Comparison of ENCODE assay signal across 8 mouse cellular contexts in genomic region chr17:56512310-56512709, GRCm38 (mm10). TPM values are rescaled to one million over a fixed set of nuclear protein-coding genes. Genes with fewer than 3 reads are reported as not detected.
DNase-seq lines count a peak whose midpoint lies in the region; ATAC-seq and TF ChIP-seq lines count a peak whose summit lies in the region.
"Had no signal": no experiment of that assay in that cellular context is flagged by ENCODE, and none has a peak within 500 bp of the region (broad histone marks: within the 10 kb centered on the region; RNA-seq: fewer than 3 reads in every experiment).

Znrf4 (minus strand) TSS chr17:56512431.

- H3K4me3 ChIP-seq in lung, postnatal 0 days (ENCODE audit: low read depth, low read length) = peak within 1 kb of the TSS; percentile 14; the same call in 1 of the 2 replicates
- H3K4me3 ChIP-seq in forebrain, embryonic 16.5 days (replicated peaks; ENCODE audit: low read length) = peak within 1 kb of the TSS; percentile 27
- H3K4me3 ChIP-seq in limb, embryonic 14.5 days (replicated peaks; ENCODE audit: low read length) = peak within 1 kb of the TSS; percentile 29
- peak within 1 kb of the TSS; percentile 23; the same call in 1 of the 2 replicates for H3K4me3 ChIP-seq in stomach, postnatal 0 days (ENCODE audit: low read depth, low read length)

- peaks cover 2% of the 10 kb centered on the region; the same call in 1 of the 2 replicates for H3K4me1 ChIP-seq in lung, postnatal 0 days (ENCODE audit: insufficient read depth, low read depth, low read length)
- H3K4me1 ChIP-seq in forebrain, embryonic 16.5 days (replicated peaks; ENCODE audit: control insufficient read depth, insufficient read depth, low read length) = peaks cover 62% of the 10 kb centered on the region
- peaks cover 6% of the 10 kb centered on the region for H3K4me1 ChIP-seq in limb, embryonic 14.5 days (ENCODE audit: control insufficient read depth, insufficient read depth, low read length)
- H3K4me1 ChIP-seq in stomach, postnatal 0 days (replicated peaks; ENCODE audit: control insufficient read depth, insufficient read depth) = 0 out of 2 replicates have a peak, but pooled peaks cover 2% of the 10 kb centered on the region

- WGBS in lung, postnatal 0 days = 58% methylated on average over 22 of the region's 22 CpGs
- WGBS in forebrain, embryonic 16.5 days = 74% methylated on average over 22 of the region's 22 CpGs
- 59% methylated on average over 22 of the region's 22 CpGs for WGBS in limb, embryonic 14.5 days
- 65% methylated on average over 22 of the region's 22 CpGs for WGBS in stomach, postnatal 0 days

- TF ChIP-seq EP300 in lung, postnatal 0 days (IDR thresholded peaks at IDR 0.05) = no peak
- TF ChIP-seq EP300 in stomach, postnatal 0 days (optimal IDR thresholded peaks at IDR 0.05) = no peak

- H3K27me3 ChIP-seq in lung, postnatal 0 days (replicated peaks; ENCODE audit: insufficient read depth, low read length) = peaks cover 35% of the 10 kb centered on the region
- H3K27me3 ChIP-seq in forebrain, embryonic 16.5 days (replicated peaks; ENCODE audit: control insufficient read depth, insufficient read depth, low read length) = no peaks in the 10 kb centered on the region
- H3K27me3 ChIP-seq in limb, embryonic 14.5 days (ENCODE audit: control insufficient read depth, insufficient read depth, low read length) = peaks cover 45% of the 10 kb centered on the region
- H3K27me3 ChIP-seq in stomach, postnatal 0 days (ENCODE audit: control insufficient read depth, insufficient read depth, low read length) = peaks cover 23% of the 10 kb centered on the region; the same call in 1 of the 2 replicates

- no peak for TF ChIP-seq CTCF in lung, postnatal 0 days (IDR thresholded peaks at IDR 0.05)
- no peak for TF ChIP-seq CTCF in stomach, postnatal 0 days (IDR thresholded peaks at IDR 0.05; ENCODE audit: low read depth)

- ATAC-seq in lung, postnatal 0 days = no peak
- ATAC-seq in forebrain, embryonic 16.5 days = no peak
- ATAC-seq in limb, embryonic 14.5 days (ENCODE audit: low FRiP score, low read depth) = no peak
- no peak for ATAC-seq in stomach, postnatal 0 days (ENCODE audit: low FRiP score, low TSS enrichment)

- H3K27ac ChIP-seq in lung, postnatal 0 days (ENCODE audit: low read length) = no peak within 1 kb of the TSS
- H3K27ac ChIP-seq in forebrain, embryonic 16.5 days (ENCODE audit: low read length) = 0 out of 2 replicates have a peak within 1 kb of the TSS, but pooled peaks have one; percentile 46
- H3K27ac ChIP-seq in limb, embryonic 14.5 days (replicated peaks; ENCODE audit: low read depth, low read length) = no peak within 1 kb of the TSS
- H3K27ac ChIP-seq in stomach, postnatal 0 days (replicated peaks) = no peak within 1 kb of the TSS

- TF ChIP-seq POLR2A in limb, embryonic 14.5 days (IDR thresholded peaks at IDR 0.05; ENCODE audit: borderline replicate concordance, extremely low read depth, insufficient read depth, insufficient read length) = no peak

- no peak within 1 kb of the TSS for H3K9ac ChIP-seq in lung, postnatal 0 days (replicated peaks; ENCODE audit: low read depth)
- H3K9ac ChIP-seq in forebrain, embryonic 16.5 days (replicated peaks; ENCODE audit: low read depth, low read length) = peak within 1 kb of the TSS; percentile 39
- 0 out of 2 replicates have a peak within 1 kb of the TSS, but pooled peaks have one; percentile 16 for H3K9ac ChIP-seq in limb, embryonic 14.5 days (ENCODE audit: low read depth, low read length, severe bottlenecking)
- H3K9ac ChIP-seq in stomach, postnatal 0 days (ENCODE audit: low read length) = no peak within 1 kb of the TSS

- no peak for DNase-seq in lung, postnatal 0 days (ENCODE audit: low spot score)
- DNase-seq in lung, postnatal 14 days = no peak
- DNase-seq in limb, embryonic 14.5 days (ENCODE audit: low spot score) = no peak
- no peak for DNase-seq in stomach, postnatal 0 days (ENCODE audit: low spot score)
- no peak for DNase-seq in natural killer cell, adult 2 months (ENCODE audit: low spot score in 2 of 2)
- no peak for DNase-seq in right cerebral cortex, postnatal 10 days (ENCODE audit: low spot score in 2 of 2)
- DNase-seq: cerebellum, adult 9-10 months had no signal

- no peaks in the 10 kb centered on the region for H3K36me3 ChIP-seq in lung, postnatal 0 days (ENCODE audit: insufficient read depth, low read length)
- H3K36me3 ChIP-seq in forebrain, embryonic 16.5 days (ENCODE audit: control insufficient read depth, insufficient read depth) = no peaks in the 10 kb centered on the region
- no peaks in the 10 kb centered on the region for H3K36me3 ChIP-seq in limb, embryonic 14.5 days (ENCODE audit: control insufficient read depth, insufficient read depth, low read length)
- H3K36me3 ChIP-seq in stomach, postnatal 0 days (ENCODE audit: control insufficient read depth, insufficient read depth, low read length) = no peaks in the 10 kb centered on the region

- H3K4me2 ChIP-seq in lung, postnatal 0 days (replicated peaks; ENCODE audit: low read depth, low read length) = peak within 1 kb of the TSS; percentile 25; the same call in 1 of the 2 replicates
- H3K4me2 ChIP-seq in forebrain, embryonic 16.5 days (ENCODE audit: low read length) = peak within 1 kb of the TSS; percentile 46
- H3K4me2 ChIP-seq in limb, embryonic 14.5 days (replicated peaks; ENCODE audit: low read depth, low read length, severe bottlenecking) = peak within 1 kb of the TSS; percentile 43
- H3K4me2 ChIP-seq in stomach, postnatal 0 days (replicated peaks; ENCODE audit: low read depth) = peak within 1 kb of the TSS; percentile 28

- no peaks in the 10 kb centered on the region for H3K9me3 ChIP-seq in lung, postnatal 0 days (ENCODE audit: low read length)
- no peaks in the 10 kb centered on the region for H3K9me3 ChIP-seq in forebrain, embryonic 16.5 days (ENCODE audit: control insufficient read depth, low read length)
- no peaks in the 10 kb centered on the region for H3K9me3 ChIP-seq in limb, embryonic 14.5 days (ENCODE audit: control insufficient read depth, low read length)
- no peaks in the 10 kb centered on the region for H3K9me3 ChIP-seq in stomach, postnatal 0 days (ENCODE audit: control insufficient read depth, low read length)

RNA-seq across cellular contexts. Expression of gene Znrf4, which starts in this region (rescaled TPM):
- polyA plus RNA-seq in lung, postnatal 0 days (2015; fragmentation: Nextera tagmentation; extraction: Ambion mirVana) = not detected in 2 replicates
- polyA plus RNA-seq in forebrain, embryonic 16.5 days (2015; fragmentation: Nextera tagmentation; extraction: Ambion mirVana) = 0.21 TPM in 1 of 2 replicates, not detected in the other
- polyA plus RNA-seq in limb, embryonic 14.5 days (2012; rRNA removed) = not detected in 2 replicates
- 0.17 TPM in 1 of 2 replicates, not detected in the other for polyA plus RNA-seq in limb, embryonic 14.5 days (2014; fragmentation: Nextera tagmentation; extraction: Ambion mirVana)
- not detected in 2 replicates for polyA plus RNA-seq in stomach, postnatal 0 days (2015; fragmentation: Nextera tagmentation; extraction: Ambion mirVana)

Comparison
In these comparisons a context has a peak if more than half of its experiments do, and no peak if none do; other contexts are left out.
1. H3K9ac ChIP-seq: peak in forebrain, embryonic 16.5 days (single experiment) and limb, embryonic 14.5 days (single experiment); none in lung, postnatal 0 days (single experiment) and stomach, postnatal 0 days (single experiment).
2. Peak in every context shown above with its lines, with median percentiles within 50 percentile points of each other: H3K4me2 ChIP-seq and H3K4me3 ChIP-seq.